Mouse (Mus musculus): Measurements from ENCODE around the gene Erc1.

GRCm38 (mm10) chr6:119686470-119686869 lies 161.5 kb downstream of the Erc1 start:
- TF ChIP-seq CTCF (IDR thresholded peaks at IDR 0.05; ENCODE audit: low read depth) = no peak
- TF ChIP-seq EP300 (IDR thresholded peaks at IDR 0.05; ENCODE audit: low read depth) = no peak

All from liver, embryonic 14.5 days (tissue).